Mouse (Mus musculus) CD4-positive naive resting alpha-beta T cell, adult 76 days (primary cell): ENCODE measurements around the gene Vmn2r121. TPM values are rescaled to one million over a fixed set of nuclear protein-coding genes. Genes with fewer than 3 reads are reported as not detected.

ENCODE experiments used
- total RNA-seq: library from RNA; stranded (reverse); gene quantifications from one replicate; pipeline ENCODE4 v1.2.4, GENCODE M21; 2023

The Vmn2r121 gene
- not detected for total RNA-seq

DNA sequence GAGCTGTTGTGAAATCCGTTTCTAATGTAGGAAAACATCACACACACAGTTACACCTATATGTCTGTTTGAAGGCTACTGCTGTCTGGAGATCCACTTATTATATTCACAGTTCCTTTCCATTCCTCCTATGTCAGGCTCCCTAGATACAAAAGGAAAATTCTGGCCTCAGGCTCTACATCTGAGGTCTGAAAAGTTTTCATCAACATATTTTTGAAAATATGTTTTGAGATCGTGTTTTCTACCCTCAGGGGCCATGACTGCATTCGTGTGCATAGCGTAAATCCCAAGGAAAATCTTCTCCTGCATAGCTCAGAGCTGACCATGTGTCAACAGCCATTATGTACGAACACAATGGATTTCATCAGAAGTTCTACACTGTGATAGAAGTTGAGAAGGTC, at the start of gene Vmn2r121:
TSS of gene Vmn2r121 (minus strand) at position 101 of the 400 bp plus-strand sequence.

